Mouse (Mus musculus) inflammation-experienced regulatory T-cells, adult 6 months (primary cell): ENCODE results near the gene Homer2. TPM values are rescaled to one million over a fixed set of nuclear protein-coding genes. Genes with fewer than 3 reads are reported as not detected.

Experiments
- ATAC-seq: one replicate; pipeline ENCODE4 v1.8.0; 2017
- polyA plus RNA-seq, 3 experiments: library from polyadenylated mRNA; unstranded; fragments of 100-300 nt; shearing (Covaris generic); gene quantifications; one replicate each; pipeline ENCODE4 v1.2.1; 2017

Homer2 gene
- under 1 TPM in 1 of 3 experiments, not detected in 2; 0.47 TPM for polyA plus RNA-seq

DNA sequence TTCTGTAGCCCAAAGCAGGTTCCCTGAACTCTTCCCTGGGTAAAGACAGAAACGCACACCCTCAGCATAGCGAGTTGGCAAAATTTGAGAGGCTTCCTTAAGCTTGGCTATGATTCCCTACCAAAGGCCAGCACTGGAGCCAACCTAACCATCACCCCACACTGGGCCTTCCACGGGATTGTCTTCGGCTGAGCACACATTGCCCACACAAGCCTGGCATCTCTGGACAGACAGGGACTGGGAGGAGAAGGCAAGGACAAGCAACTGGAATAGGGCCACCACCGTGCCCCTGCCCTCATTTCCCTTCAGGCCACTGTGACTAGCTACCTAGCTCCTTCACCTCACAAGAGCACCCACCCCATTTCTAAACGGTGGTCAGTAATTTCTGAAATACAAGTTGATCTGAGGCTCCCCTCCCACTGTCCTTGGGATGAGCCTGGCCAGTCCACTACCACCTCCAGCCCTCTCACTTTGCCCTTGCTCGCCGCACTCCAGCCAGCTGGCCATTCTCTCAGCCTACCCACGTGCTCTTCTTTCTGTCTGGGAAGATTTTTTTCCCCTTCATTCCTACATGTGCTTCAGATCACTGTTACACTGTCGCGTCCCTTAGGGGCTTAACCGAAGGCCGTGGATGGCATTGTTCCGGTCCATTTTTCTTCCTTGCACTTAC, at the start of gene Homer2:
Homer2 (minus strand) TSS at position 57 of the 670 bp plus-strand sequence.
- no peak for ATAC-seq

DNA sequence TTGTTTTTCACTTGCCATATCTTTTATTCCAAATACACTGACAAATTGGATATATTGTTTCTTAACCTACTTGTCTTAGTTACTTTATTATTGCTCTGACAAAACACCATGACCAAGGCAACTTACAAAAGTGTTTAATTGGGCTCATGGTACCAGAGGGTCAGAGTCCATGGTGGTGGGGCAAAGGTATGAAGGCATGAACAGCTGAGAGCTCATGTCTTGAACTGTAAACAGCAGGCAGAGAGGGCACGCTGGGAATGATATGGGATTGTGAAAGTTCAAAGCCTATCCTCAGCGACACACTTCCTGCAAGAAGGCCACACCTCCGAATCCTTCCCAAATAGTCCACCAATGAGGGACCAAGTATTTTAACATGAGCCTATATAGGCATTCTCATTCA, 40.6 kb upstream of the Homer2 start:
- ATAC-seq, result no peak

DNA sequence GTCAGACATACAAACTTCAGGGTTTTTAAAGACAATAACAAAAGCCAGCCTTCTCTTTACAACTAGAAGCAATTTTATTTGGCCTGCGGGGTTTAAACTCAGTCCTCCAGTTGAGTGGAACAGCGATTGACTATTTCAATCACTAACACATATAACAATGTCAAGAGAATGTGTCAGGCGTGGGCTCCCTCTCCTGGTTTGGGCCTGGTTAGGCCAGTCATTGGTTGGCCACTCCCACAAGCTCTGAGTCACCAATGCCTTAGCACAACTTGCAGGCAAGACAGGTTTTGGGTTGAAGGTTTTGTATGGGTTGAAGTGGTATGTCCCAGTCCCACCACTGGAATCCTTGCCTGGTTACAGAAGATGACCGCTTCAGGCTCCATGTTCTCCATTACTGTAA, 36.8 kb upstream of the Homer2 start:
- no peak for ATAC-seq

DNA sequence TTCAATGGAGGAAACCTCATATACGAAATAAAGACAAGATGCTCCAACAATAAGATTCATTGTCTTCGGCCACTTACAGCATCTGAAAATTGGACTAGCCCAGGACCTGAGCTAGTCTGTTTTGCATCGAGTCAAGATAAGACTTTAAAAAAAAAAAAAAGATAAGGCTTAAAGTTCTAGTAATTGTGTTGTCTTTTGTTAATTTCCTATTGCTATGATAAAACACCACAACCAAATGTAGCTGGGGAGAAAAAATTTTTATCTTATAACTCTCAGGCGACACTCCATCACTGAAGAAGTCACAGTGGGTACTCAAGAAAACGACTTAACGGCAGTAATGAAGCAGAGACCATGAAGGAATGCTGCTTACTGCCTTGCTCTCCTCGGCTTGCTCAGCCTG, 32.7 kb upstream of the Homer2 start:
- no peak for ATAC-seq

DNA sequence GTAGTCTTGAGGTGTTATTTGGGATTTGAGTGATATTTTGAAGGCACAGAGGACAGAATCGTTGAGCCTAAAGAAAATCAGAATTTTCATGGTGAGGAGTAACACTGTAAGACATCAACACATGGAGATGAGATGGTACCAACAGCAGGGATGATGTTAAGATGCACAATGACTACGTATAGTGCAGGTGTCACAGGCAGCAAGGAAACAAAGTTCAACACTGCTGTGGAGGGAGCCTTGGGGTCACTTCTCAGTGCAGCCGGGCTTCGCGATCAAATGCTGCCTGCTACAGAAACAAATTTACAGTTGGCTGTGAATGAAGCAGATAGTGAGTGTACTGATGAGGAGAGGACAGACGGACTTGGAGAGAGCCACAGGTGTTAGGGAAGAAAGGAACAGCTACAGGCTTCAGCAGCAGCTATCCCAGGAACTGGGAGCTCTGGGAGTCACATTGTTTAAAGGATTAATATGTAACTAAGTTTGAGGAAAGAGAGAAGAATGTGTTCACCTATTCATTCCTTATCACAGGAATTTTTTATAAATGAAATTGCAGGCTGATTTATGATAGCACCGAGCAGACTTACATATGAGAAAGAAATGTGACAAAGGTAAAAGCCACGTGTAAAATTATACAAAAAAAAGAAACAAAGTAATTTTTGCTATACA, 31.5 kb upstream of the Homer2 start:
- no peak for ATAC-seq

DNA sequence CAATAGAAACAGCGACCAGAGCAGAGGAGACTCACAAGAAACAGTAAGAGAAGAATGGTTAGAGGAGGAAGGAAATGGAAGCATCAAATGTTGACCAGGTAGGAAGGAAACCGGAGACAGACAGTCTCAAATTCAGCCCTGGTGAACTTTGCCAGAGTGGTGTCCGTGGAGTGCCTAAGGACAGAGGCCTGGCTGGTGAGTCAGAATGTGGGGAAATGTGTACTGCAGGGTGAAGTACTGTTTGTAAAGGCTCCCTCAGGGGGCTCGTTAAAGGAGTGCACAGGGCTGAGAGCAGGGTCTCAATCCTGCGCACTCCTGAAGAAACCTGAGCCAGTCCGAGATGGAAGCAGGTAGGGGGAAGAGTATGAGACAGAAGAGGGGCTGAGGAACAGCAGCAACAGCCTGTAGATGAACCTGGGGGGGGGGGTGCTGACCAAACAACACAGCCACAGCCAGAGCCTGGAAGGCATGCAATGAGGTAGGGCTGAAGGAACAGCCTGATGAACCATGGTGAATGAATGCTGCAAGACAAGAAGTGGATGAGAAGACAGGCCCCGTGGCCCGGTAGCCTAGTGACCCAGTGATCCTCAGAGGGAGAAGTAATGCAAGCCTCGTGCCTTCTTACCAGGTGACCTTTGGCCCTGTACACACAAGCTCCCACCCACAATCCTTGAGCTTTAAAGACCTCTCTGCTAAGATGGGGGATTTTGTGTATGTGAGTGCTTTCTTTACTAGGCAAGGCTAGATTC, 28.1 kb upstream of the Homer2 start:
- ATAC-seq, result no peak

DNA sequence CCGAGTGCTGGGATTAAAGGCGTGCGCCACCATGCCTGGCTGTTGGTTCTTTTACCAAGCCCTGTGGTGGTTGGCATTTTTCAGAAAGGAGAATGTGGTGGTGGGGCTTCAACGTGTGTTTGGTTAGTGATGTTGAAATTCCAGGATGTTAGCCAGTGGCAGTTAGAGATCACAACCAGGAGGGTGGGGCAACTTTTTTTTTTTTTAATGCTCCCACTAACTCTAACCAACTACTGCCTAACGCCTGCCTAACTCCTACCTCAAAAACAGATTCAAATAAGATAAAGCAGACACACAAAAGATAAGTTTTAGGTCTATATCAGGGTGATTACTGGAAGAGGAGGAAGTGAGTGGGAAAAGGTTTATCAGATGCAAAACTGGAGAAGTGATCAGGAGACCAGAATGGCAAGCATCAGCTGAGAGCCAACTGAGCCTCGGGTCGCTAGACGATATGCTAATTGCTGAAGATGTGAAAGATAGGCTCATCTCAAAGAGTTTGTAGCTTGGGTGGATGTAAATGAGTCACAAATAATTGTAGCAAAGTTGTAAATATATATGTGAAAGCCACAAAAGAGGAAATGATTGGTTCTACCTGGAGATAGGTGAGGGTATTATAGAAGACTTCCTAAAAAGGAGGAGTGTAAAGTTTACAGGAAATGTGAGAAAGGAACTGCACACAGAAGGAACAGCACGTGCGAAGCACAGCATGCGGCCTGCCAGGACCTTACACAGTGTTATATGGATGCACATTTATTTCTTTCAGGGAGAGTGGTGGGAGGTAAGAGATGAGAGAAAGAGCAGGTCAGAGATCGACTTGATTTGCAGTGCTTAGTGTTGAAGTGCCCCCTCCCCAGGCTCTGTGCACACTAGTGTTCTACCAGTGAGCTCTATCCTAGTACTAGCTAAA, 25.1 kb upstream of the Homer2 start:
- no peak for ATAC-seq

DNA sequence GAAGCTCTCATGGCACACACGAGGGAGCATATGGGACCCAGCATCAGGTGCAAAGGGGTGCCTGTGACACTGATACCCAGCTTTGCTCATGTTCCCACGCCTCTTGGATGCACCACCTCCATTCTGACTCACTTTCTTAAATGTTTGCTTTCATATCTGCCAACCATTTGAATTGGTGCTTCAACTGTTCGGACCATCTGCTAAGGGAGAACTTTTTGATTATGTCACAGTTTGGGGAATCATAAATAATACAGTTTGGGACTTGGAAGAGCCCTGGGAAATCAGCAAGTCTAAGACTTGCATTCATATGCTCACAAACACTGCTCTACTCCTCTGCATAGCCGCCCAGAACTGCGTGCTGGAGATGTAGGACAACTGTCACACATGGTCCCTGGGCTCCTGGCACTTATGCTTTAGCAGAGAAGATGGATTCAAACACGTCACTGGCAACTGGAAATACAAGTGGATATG, 23.9 kb upstream of the Homer2 start:
- no peak for ATAC-seq

DNA sequence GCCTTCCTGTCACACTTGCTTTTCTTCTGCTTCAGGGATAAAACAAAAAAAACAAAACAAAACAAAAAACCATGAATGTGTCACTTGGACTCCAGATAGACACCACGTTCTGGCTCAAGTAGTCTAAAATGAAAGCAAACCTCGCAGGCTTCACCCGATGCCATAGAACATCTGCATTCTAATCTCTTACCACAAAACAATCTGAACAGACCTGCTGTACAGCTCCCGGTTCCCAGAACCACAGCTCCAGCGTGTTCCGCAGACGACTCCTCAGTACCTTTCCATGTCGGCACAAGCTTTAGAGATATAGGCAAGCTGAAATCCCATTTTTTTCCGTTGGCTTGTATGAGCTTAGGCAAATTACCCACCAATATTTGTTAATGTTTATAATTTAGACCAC, 22.5 kb upstream of the Homer2 start:
- no peak for ATAC-seq

DNA sequence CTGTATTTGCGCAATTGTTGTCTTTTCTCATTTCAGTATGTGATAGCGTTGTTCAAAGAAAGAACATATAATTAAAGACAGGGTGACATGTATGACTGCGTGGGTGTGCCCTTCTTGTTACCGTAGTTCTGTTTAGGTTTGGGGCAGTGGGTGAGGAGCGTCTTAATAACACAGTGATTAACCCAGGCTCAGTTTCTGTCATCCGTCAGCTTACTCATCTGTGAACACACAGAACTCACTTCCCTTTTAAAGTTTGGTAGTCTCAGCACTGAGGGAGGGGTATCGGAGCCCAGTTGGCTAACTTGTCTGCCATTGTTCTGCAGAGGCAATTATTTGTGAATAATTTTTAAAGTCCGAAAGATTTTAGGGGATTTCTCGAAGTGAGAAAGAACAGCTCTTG, 20.4 kb upstream of the Homer2 start:
- ATAC-seq, result no peak

DNA sequence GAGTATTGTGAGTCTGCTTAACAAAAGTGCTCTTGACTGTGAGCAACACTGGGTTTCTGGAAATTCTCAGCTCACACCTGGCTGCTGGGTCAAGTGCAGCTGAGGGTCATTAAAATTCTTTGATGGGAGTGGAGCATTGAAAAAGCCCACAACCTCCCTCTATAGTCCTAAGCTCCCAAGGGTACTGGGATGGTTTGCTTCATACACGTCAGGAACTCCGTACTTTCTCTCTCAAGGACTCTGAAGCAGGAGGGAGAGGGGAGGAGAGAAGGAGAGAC, 19.3 kb upstream of the Homer2 start:
- no peak for ATAC-seq

DNA sequence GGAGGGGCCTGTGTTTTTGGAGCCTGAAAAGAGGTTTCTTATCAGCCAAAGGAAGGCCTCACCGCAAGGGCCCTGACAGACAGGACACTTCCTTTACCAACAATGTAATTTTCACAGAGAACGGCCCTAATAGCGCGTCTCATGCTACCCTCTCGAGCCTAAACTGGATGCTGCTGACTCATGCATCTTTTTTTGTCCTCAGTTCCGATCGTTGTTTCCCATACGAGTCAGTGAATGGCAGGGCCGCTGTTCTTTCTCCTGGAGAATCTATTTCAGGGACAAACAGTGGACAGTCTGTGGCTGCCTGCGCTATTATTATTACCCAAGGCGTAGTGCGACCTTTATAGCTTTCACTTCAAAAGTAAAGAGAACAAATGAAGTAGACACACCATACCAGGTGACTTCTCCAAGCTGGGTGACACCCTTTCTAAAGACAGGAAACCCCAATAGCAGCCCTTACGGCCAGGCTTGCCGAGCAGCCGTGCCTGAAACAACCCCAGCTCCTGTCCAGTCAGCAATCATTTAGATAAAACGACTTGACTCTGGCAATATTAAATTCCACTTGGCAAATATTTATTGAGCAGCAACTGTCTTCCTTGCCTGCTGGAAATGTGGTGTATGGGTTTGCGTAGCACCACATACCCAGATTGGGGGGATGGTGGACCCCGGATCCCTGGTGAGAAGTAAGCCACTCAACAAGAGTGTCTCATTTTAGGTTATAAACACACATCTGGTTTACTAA, 18.8 kb upstream of the Homer2 start:
- ATAC-seq, result no peak

DNA sequence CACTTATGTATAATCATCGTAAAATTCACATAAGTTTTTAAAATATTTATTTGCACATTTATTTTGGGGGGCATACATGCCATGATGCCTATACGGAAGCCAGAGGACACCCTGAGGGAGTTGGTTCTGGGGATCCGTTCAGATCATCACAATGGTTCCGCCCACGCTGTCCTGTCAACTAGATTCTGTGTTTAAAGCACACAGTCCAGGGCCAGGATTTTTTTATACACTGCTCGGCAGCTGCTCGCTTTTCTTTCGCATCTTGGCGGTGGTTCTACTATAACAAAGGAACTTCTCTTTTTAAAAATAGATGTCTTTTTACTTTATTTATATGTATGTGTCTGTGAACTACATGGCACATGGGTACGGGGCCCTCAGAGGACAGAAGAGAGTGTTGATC, 16.5 kb upstream of the Homer2 start:
- ATAC-seq, result no peak

DNA sequence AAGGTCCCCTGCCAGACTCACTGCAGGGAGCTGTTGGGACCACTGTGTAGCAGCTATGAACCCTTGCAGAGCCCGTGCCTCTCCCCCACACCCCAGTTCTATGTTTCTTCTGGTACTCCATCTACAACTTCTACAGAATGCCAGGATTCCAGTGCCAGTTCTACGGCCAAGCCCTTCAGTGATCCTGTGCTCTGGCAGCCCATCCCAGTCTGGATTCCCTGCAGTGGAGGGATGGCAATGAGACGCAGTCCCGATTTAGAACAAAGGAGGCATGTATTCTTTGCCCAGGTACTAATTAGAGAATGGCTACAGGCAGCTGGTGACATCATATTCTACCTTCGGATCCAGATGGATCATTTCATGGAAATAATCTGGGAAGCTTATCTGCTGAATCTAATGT, 13.9 kb upstream of the Homer2 start:
- ATAC-seq, result no peak

DNA sequence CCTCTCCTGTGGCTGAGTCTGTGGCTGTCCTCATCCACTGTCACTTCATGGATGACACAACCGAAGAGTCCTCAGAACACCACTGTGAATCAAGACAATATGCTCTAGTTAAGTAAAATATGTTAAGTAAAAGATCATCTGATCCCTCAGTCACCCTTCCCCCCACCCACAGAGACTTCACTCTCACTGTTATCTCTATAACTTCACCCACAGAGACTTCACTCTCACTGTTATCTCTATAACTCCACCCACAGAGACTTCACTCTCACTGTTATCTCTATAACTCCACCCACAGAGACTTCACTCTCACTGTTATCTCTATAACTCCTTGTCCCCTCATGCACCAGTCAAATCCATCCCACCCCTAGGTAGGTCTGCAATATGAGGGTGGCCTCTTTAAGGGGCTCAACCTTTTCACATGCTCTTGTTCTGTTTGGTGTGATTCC, 11.9 kb upstream of the Homer2 start:
- no peak for ATAC-seq

DNA sequence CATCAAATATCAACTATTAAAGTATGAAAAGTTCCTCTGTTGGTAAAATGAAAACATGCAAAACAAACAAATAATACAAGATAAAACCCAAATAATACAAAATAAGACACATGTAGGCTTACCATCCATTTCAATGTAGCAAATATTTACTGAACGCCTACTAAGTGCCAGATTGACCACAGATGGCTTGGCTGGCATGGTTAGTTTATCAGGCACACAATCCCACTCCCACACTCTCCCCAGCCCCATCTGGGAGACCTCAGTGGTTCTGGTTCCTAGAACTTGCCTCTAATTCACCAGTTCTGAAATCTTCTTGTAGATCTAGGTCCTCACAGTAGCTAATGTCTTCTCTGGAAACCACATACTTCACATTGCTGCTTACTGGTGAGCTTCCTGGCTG, 11.3 kb upstream of the Homer2 start:
- ATAC-seq, result no peak

DNA sequence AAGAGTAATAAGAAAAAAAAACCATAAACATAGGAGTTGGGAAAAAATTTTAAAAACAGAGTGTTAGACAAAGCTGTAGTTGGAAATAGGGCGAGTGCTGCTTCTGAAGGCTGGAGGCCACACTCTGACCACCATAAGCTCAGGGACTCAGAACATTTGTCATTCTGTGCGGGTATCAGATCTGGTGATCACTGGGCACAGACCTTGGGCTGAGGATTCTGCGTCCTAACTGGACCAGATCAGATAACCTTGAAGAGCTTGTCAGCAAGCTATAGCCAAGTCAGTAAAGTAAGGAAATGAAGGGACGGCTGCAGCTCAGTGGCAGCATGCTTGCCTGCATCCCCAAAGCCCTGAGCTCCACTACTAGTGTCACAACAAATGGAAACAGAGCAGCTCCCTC, 2.8 kb upstream of the Homer2 start:
- ATAC-seq, result no peak

DNA sequence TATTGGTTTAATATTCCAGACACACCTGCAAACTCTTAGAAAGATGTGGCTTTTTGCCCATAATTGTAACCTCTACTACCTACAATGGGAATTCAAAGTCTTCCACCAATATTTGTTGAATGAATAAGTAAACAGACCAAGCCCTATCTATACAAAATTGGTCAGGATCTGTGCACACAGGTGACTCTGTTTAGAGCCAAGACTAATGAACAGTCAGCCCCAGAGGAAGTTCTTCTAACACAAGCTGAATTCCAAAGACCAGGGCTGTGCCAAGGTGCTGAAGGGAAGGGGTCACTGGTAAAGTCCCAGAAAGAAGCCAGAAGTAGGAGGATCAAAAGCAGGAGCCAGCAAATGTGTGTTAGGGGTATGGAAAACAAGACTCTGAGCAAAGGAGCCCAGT, 838 bp upstream of the Homer2 start:
- no peak for ATAC-seq

DNA sequence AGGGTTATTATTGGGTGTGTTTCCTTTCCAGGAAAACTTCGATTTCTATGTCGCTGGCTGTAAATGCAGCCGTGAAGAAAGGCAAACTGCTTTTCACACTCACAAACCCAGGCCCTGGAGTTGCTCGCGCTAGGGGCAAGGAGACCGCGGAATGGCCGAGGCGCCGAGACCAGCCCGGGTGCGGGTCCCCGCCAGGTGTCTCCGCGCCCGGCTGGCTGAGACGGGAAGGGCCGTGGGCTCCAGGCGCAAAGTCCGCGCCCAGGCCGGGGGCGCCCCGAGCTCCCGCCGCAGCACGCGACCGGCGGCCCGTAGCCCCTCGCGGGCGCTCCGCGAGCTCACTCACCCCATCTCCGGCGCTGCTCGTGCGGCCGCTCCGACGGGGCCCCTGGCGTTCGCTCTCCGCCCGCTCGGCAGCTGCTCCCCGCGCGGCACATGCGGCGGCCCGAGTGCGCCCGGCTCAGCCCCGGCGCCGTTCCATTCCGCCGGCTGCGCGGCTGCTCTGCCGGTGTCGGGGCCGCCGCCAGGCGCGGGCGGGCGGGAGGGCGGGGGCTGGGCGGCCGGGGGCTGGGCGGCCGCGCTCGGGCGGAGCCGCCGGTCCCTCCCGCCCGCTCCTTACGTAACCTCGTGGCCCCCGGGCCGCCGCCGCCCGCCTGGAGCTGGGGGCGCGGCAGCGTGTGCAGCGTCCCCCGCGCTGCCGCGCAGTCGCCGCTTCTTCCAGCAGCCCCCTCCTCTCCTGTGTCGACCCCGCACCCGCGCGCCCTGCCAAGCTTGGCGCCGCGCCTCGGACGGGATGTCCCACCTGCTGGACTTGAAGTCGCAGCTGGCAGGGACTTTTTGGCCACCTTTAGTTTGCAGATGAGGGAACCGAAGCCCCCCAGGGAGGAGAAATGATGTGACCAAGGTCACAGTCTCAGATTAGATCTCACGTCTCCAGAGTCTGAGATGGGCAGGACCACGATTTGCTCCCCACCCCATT, 623 bp downstream of the Homer2 start:
- ATAC-seq, result no peak

DNA sequence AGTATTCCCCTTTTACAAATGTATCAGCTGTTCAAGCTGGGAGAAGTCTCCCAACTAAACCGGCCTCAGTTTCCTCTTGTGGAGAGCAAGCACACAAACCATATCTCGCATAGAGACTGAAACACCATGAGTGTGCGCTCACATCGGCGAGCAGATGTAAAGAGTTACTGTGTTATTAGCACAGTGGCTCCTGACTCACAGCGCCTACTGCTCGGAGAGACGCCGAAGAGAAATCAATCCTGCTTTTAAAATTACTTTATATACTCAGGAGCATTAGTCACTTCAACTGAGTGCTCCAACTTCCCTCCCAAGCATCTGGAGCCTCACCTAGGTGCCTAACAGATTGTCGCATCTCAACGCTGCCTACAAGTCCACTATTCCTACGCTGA, 1.3 kb downstream of the Homer2 start:
- no peak for ATAC-seq

DNA sequence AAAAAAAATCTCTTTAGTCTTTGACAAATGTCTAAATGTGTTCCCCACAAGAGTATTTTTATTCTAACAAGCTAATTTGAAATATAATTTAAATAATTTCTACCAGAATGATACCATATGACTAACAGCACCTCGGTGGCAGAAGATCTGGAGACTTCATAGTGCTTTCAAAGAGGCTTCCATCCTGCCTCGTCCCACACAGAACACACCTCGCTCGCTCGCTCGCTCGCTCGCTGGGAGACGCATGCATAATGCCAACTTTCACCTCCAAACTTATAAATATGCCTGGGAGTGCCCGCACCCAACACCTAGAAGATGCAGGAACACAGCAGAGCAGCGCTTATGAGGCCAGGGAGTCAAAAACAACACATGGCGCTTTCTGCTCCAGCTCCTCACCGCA, 9.0 kb downstream of the Homer2 start:
- ATAC-seq, result no peak
